Mouse (Mus musculus) limb, embryonic 14.5 days (tissue): ENCODE results near the gene B4galnt3. TPM values are rescaled to one million over a fixed set of nuclear protein-coding genes. Genes with fewer than 3 reads are reported as not detected.

Experiments used
- ATAC-seq: fragments of 200-750 bp; cut with Nextera tagmentation; 2 replicates; pipeline ENCODE4 v1.8.0; 2017; ENCODE audit warnings: low read depth, moderate number of reproducible peaks, moderate TSS enrichment; ENCODE audit not compliant: low FRiP score
- DNase-seq: peaks from one replicate; pipeline ENCODE4 v3.0.0-alpha.2; 2015; ENCODE audit warnings: low spot score
- H3K27ac ChIP-seq: fragments of 300-500 bp; sonication (generic); replicated peaks from 2 replicates; pipeline ENCODE4 v1.5.1; 2014; ENCODE audit warnings: low read depth, mild to moderate bottlenecking, low read length, moderate library complexity, mixed read lengths
- H3K27me3 ChIP-seq: fragments of 300-500 bp; sonication (generic); 2 replicates; pipeline ENCODE4 v1.6.1; 2014; ENCODE audit warnings: low read length, mixed read lengths; ENCODE audit not compliant: control insufficient read depth, insufficient read depth
- H3K36me3 ChIP-seq: fragments of 300-500 bp; sonication (generic); 2 replicates; pipeline ENCODE4 v1.6.1; 2014; ENCODE audit warnings: mild to moderate bottlenecking, low read length, moderate library complexity, mixed read lengths; ENCODE audit not compliant: control insufficient read depth, insufficient read depth
- H3K4me1 ChIP-seq: fragments of 300-500 bp; sonication (generic); 2 replicates; pipeline ENCODE4 v1.6.1; 2014; ENCODE audit warnings: antibody characterized with exemption, low read length, mixed read lengths; ENCODE audit not compliant: control insufficient read depth, insufficient read depth
- H3K4me2 ChIP-seq: fragments of 300-500 bp; sonication (generic); replicated peaks from 2 replicates; pipeline ENCODE4 v1.6.1; 2014; ENCODE audit warnings: low read depth, mild to moderate bottlenecking, low read length, moderate library complexity; ENCODE audit not compliant: severe bottlenecking
- H3K4me3 ChIP-seq: fragments of 300-500 bp; sonication (generic); replicated peaks from 2 replicates; pipeline ENCODE4 v1.5.1; 2014; ENCODE audit warnings: low read length
- H3K9ac ChIP-seq: fragments of 300-500 bp; sonication (generic); 2 replicates; pipeline ENCODE4 v1.6.1; 2014; ENCODE audit warnings: mild to moderate bottlenecking, low read depth, low read length, moderate library complexity; ENCODE audit not compliant: severe bottlenecking
- H3K9me3 ChIP-seq: fragments of 300-500 bp; sonication (generic); 2 replicates; pipeline ENCODE4 v1.6.1; 2016; ENCODE audit warnings: low read length; ENCODE audit not compliant: control insufficient read depth
- POLR2A ChIP-seq: fragments of 200-500 bp; IDR thresholded peaks from 2 replicates; pipeline ENCODE4 v1.8.0; 2012; ENCODE audit warnings: inconsistent platforms, mild to moderate bottlenecking, moderate library complexity, borderline replicate concordance; ENCODE audit not compliant: insufficient read depth, insufficient read length; ENCODE audit errors: extremely low read depth
- WGBS: fragments of 180-500 bp; shearing (Covaris S2); extraction: QIAGEN DNeasy Blood & Tissue Kit; methylation state at CpG from one replicate; pipeline ENCODE4 v1.1.7; 2014; 5-methylcytosine and 5-hydroxymethylcytosine counted together
- polyA plus RNA-seq, 2 experiments: library from polyadenylated mRNA; depleted of rRNA in 1 of 2; stranded (reverse) in 1 of 2; unstranded in 1 of 2; fragments of >200 nt; fragmentation: Nextera tagmentation in 1 of 2; extraction: Ambion mirVana in 1 of 2; gene quantifications; 2 replicates each; pipeline versions ENCODE4 v1.2.1 to v1.2.3; 2012 to 2014

Gene B4galnt3
- polyA plus RNA-seq, 2 experiments: 0.37 to 3.7 TPM

GRCm38 (mm10) chr6:120274887-120275286, 19.5 kb downstream of the B4galnt3 start:
- Histone ChIP-seq H3K4me2 (no peak overlapping the region), H3K36me3 (no peaks in the 10 kb centered on the region), H3K4me1 (no peaks in the 10 kb centered on the region), H3K27ac (0 out of 2 replicates have a peak overlapping the region, but pooled peaks have one; percentile 41), H3K4me3 (no peak overlapping the region), H3K9ac (no peak overlapping the region), H3K27me3 (no peaks in the 10 kb centered on the region), H3K9me3 (no peaks in the 10 kb centered on the region)
- ATAC-seq: peak; percentile 69
- DNase-seq: peak; percentile 27
- WGBS: 51% methylated on average over 4 of the region's 4 CpGs
- TF ChIP-seq POLR2A: no peak

DNA sequence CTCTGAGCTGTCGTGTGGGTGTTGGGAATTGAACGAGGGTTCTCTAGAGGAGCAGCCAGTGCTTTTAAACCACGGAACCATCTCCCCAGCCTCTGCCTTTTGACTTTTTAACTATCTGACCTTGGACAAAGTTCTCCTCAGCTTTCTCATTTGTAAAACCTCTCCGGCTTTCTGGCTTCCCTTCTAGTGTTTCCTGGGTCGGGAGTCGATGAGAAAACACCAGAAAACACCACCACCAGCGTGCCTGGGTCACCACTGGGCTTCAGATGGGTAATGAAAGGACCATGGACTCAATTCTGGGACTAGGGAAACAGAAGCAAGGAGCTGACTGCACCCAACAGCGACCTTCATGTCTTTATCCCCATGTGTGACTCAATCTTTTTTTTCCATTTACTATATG, 20.2 kb downstream of the B4galnt3 start:
- Histone ChIP-seq H3K27ac (no peak overlapping the region), H3K27me3 (no peaks in the 10 kb centered on the region), H3K9ac (no peak overlapping the region), H3K4me1 (no peaks in the 10 kb centered on the region), H3K9me3 (no peaks in the 10 kb centered on the region), H3K4me2 (no peak overlapping the region), H3K4me3 (no peak overlapping the region), H3K36me3 (no peaks in the 10 kb centered on the region)
- no peak for ATAC-seq
- no peak for TF ChIP-seq POLR2A
- DNase-seq: no peak
- 77% methylated on average over 8 of the region's 8 CpGs for WGBS

DNA sequence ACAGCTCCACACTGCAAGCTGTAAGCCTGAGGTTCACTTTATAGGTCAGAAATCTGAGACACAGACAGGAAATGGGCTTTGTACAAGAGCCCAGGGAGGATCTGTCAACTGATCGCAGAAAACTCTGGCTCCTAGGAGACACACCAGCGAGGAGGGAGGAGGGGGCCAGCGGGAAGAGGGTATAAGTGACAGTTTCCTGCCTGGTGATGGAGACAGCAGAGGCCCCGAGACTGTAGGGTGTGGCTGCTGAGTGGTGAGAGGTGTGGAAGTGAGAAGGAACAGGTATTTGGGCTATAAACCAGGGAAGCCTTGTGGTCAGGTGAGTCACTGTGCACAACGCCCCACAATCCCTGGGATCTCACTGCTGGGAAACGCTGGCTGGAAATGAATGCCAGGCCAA, 30.2 kb downstream of the B4galnt3 start:
- no peak overlapping the region for H3K4me2 ChIP-seq
- TF ChIP-seq POLR2A: no peak
- no peaks in the 10 kb centered on the region for H3K9me3 ChIP-seq
- DNase-seq: no peak
- no peaks in the 10 kb centered on the region for H3K36me3 ChIP-seq
- no peak for ATAC-seq
- H3K9ac ChIP-seq: no peak overlapping the region
- H3K27me3 ChIP-seq: no peaks in the 10 kb centered on the region
- WGBS: 25% methylated on average over 6 of the region's 6 CpGs
- H3K4me3 ChIP-seq: no peak overlapping the region
- H3K27ac ChIP-seq: no peak overlapping the region
- peaks cover 4% of the 10 kb centered on the region; the same call in 1 of the 2 replicates for H3K4me1 ChIP-seq

DNA sequence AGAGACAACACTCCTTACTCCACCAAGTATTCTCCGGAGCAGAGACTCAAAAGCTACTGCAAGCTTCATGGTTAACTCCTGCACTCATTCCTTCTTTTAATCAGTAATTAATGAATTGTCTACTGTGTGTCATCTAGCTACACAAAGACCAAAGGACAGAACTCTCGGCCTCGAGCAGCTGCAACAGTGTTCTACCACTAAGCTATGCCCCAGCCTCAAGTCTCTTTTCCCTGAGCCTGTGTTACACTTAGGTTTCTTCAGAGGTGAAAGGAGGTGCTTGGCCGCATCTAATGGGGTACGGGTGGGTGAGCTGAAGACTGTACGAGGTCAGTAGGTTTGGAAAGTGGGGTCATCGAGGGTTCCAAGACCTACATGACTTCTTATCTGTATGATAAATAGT, 30.8 kb downstream of the B4galnt3 start:
- H3K4me1 ChIP-seq: peaks cover 4% of the 10 kb centered on the region; the same call in 1 of the 2 replicates
- ATAC-seq (no peak), DNase-seq (no peak)
- no peak overlapping the region for H3K9ac ChIP-seq
- no peaks in the 10 kb centered on the region for H3K36me3 ChIP-seq
- WGBS: 82% methylated on average over 7 of the region's 7 CpGs
- H3K9me3 ChIP-seq: no peaks in the 10 kb centered on the region
- no peak for TF ChIP-seq POLR2A
- no peak overlapping the region for H3K27ac ChIP-seq
- H3K27me3 ChIP-seq: no peaks in the 10 kb centered on the region
- no peak overlapping the region for H3K4me3 ChIP-seq
- H3K4me2 ChIP-seq: no peak overlapping the region

DNA sequence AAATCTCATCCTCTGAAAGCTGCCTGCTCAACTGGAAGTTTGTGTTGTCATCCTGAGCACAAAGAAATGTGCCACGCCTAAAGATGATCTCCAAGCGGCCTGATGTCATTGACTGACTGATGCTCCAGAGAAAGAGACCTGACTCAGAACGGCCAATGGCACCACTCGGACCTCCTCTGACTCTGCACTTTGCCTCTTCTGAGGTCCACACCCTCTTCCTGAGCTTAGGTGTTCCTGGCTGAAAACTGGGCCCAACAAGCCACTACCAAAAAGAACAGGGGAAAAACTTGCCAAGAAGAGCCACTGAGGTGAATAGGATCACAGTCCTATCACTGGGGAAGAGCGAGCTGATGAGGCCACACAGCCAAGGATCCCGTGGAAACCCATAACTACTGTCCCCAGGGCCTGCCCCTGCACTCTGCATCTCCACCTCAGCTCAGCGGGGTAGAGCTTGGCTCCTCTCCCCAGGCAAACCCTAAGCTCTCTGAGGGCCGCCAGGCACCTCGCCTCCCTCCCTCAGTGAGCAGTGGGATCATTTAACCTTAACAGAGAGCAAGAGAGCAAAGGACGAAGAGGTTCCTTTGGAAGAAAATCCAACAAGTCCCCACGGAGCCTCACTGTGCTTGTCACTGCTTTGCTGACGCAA, 31.4 kb downstream of the B4galnt3 start:
- no peaks in the 10 kb centered on the region for H3K9me3 ChIP-seq
- no peak overlapping the region for H3K9ac ChIP-seq
- H3K4me1 ChIP-seq: peaks cover 4% of the 10 kb centered on the region; the same call in 1 of the 2 replicates
- WGBS: 63% methylated on average over 12 of the region's 12 CpGs
- DNase-seq (no peak), ATAC-seq (no peak)
- H3K4me3 ChIP-seq: no peak overlapping the region
- no peaks in the 10 kb centered on the region for H3K27me3 ChIP-seq
- no peak overlapping the region for H3K4me2 ChIP-seq
- TF ChIP-seq POLR2A: no peak
- H3K36me3 ChIP-seq: no peaks in the 10 kb centered on the region
- no peak overlapping the region for H3K27ac ChIP-seq
